Mouse (Mus musculus) liver, embryonic 11.5 days (tissue): ENCODE measurements at regions not wholly inside any gene's neighbourhood (a gene's known extent, or its start where the extent isn't known, plus 50 kb on each side); places are given as distances from the start of the nearest gene placed in this dataset.

Experiments used
- ATAC-seq: fragments of 200-750 bp; cut with Nextera tagmentation; replicated peaks from 2 replicates; pipeline ENCODE4 v1.8.0; 2017; ENCODE audit warnings: moderate number of reproducible peaks, mild to moderate bottlenecking, moderate TSS enrichment, moderate library complexity; ENCODE audit not compliant: low FRiP score
- DNase-seq: peaks from one replicate; pipeline ENCODE4 v3.0.0-alpha.2; 2017; ENCODE audit warnings: low spot score
- H3K27ac ChIP-seq: fragments of 300-500 bp; sonication (generic); 2 replicates; pipeline ENCODE4 v1.5.1; 2014; ENCODE audit warnings: mild to moderate bottlenecking, low read depth, low read length, control low read depth
- H3K27me3 ChIP-seq: fragments of 300-500 bp; sonication (generic); replicated peaks from 2 replicates; pipeline ENCODE4 v1.6.1; 2014; ENCODE audit warnings: low read length, mixed read lengths; ENCODE audit not compliant: control insufficient read depth, insufficient read depth
- H3K36me3 ChIP-seq: fragments of 300-500 bp; sonication (generic); 2 replicates; pipeline ENCODE4 v1.6.1; 2014; ENCODE audit warnings: mild to moderate bottlenecking, low read length, moderate library complexity, mixed read lengths; ENCODE audit not compliant: control insufficient read depth, insufficient read depth
- H3K4me1 ChIP-seq: fragments of 300-500 bp; sonication (generic); replicated peaks from 2 replicates; pipeline ENCODE4 v1.6.1; 2014; ENCODE audit warnings: low read length, mixed read lengths; ENCODE audit not compliant: control insufficient read depth, insufficient read depth
- H3K4me2 ChIP-seq: fragments of 300-500 bp; sonication (generic); 2 replicates; pipeline ENCODE4 v1.6.1; 2014; ENCODE audit warnings: mild to moderate bottlenecking, control low read depth, moderate library complexity
- H3K4me3 ChIP-seq: fragments of 300-500 bp; sonication (generic); 2 replicates; pipeline ENCODE4 v1.5.1; 2014; ENCODE audit warnings: low read depth, low read length, control low read depth
- H3K9ac ChIP-seq: fragments of 300-500 bp; sonication (generic); 2 replicates; pipeline ENCODE4 v1.6.1; 2014; ENCODE audit warnings: low read depth, low read length, control low read depth
- H3K9me3 ChIP-seq: fragments of 300-500 bp; sonication (generic); 2 replicates; pipeline ENCODE4 v1.6.1; 2016; ENCODE audit warnings: low read length, inconsistent platforms, mixed read lengths; ENCODE audit not compliant: control insufficient read depth
- WGBS: fragments of 180-500 bp; shearing (Covaris S2); extraction: QIAGEN DNeasy Blood & Tissue Kit; methylation state at CpG from one replicate; pipeline ENCODE4 v1.1.7; 2014; 5-methylcytosine and 5-hydroxymethylcytosine counted together

DNA sequence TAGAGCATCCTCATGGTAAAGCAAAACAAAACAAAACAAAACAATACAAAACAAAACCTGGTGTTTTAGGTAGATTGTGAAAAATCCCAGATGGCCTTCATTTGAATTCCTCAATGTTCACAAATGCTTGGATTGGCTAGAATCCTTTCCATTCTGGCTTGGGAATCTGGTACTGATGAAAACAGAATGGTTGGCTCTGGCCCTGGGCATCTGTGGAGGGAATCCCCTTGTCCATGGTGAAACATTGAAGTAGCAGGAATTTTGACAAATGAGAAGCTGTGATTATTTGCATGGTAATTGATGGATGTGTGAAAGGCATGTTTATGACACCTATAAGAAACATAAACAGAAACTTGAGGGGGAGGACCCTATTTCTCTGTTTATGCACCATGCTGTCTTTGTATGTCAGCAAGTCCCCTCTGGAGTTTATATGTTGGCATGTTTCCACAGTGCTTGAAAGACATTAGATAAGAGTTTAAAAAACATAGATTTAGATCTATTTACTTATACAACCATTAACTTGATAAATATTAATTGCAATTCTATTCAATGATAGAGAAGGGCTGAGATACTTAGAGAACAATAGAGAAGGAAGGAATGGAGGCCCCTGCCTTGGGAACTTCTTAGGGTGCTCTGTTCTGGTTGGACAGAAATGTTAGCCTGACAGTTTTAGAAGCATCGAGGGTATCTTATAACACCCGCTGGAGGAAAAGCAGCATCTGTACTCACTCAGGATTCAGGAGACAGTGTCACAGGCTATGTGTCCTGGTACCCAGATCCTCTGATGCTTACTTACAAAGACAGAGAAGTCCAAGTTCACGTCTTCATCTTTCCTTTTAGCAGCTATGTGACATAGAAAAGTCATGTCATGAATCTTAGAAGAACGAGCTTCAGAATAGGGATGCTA lies 343.3 kb downstream of the Insc start:
- DNase-seq (no peak), ATAC-seq (no peak)
- Histone ChIP-seq H3K36me3 (no peaks in the 10 kb centered on the region), H3K4me3 (no peak overlapping the region), H3K27ac (no peak overlapping the region), H3K4me2 (no peak overlapping the region), H3K9ac (no peak overlapping the region), H3K9me3 (no peaks in the 10 kb centered on the region), H3K4me1 (no peaks in the 10 kb centered on the region), H3K27me3 (no peaks in the 10 kb centered on the region)
- 80% methylated on average over 4 of the region's 4 CpGs for WGBS

DNA sequence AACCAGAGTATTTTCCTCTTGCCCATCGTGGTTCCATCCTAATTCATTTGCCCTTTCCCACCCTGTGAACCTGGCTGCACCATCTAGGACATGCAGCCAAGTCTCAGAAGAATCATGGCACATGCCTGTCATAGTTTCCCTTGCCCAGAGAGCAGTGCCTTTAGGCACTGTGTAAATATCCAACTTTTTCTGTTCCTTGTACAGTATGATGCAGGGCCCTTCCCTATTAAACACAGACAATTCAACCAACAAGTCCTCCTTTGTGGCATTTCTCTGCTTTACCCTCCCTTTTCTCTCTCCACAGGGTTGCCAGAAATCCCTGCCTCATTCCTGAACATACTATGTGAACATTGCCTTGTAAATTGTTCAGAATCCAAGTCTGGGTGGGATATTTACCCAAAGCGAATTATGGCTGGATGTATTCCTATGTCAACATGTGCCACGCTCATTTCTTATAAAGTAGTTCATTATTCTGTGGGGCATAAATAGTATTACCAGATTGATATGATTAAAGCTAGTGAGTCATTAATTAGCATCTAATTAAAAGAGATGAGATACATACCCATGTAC lies 349.1 kb downstream of the Insc start:
- 74% methylated on average over 3 of the region's 3 CpGs for WGBS
- Histone ChIP-seq H3K9me3 (no peaks in the 10 kb centered on the region), H3K9ac (no peak overlapping the region), H3K36me3 (no peaks in the 10 kb centered on the region), H3K4me2 (no peak overlapping the region), H3K4me1 (no peaks in the 10 kb centered on the region), H3K27ac (no peak overlapping the region), H3K27me3 (no peaks in the 10 kb centered on the region), H3K4me3 (no peak overlapping the region)
- no peak for ATAC-seq
- no peak for DNase-seq

GRCm38 (mm10) chr7:115106041-115106440 lies 362.5 kb downstream of the Insc start:
- no peaks in the 10 kb centered on the region for H3K36me3 ChIP-seq
- WGBS, result 58% methylated on average over 2 of the region's 2 CpGs
- no peak overlapping the region for H3K9ac ChIP-seq
- no peaks in the 10 kb centered on the region for H3K9me3 ChIP-seq
- no peak overlapping the region for H3K4me3 ChIP-seq
- DNase-seq (no peak), ATAC-seq (no peak)
- no peak overlapping the region for H3K4me2 ChIP-seq
- no peak overlapping the region for H3K27ac ChIP-seq
- no peaks in the 10 kb centered on the region for H3K27me3 ChIP-seq
- no peaks in the 10 kb centered on the region for H3K4me1 ChIP-seq

DNA sequence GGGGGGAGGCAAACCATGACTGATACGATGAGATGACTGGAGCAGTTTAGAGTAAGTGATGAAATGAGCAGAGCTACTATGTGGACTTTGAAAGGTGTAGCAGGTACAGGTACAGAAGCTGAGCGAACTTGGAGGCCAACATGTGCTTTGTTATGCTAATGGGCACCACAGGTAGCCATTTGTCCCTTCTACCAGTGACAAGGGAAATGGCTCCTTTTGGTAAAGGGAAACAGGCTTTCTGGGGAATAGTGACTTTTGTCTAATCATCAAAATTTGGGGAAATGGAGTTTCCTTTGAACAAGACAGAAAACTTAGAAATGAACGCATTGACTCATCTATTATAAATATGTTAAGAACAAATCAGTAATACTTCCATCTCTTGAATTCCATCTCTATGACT lies 368.8 kb downstream of the Insc start:
- no peak overlapping the region for H3K4me3 ChIP-seq
- no peak overlapping the region for H3K4me2 ChIP-seq
- 53% methylated on average over 3 of the region's 3 CpGs for WGBS
- DNase-seq, result no peak
- H3K36me3 ChIP-seq, result no peaks in the 10 kb centered on the region
- no peaks in the 10 kb centered on the region for H3K27me3 ChIP-seq
- H3K4me1 ChIP-seq, result no peaks in the 10 kb centered on the region
- no peak overlapping the region for H3K27ac ChIP-seq
- no peak for ATAC-seq
- H3K9me3 ChIP-seq, result no peaks in the 10 kb centered on the region
- no peak overlapping the region for H3K9ac ChIP-seq

GRCm38 (mm10) chr7:115123283-115123682 lies 379.8 kb downstream of the Insc start:
- H3K4me3 ChIP-seq, result no peak overlapping the region
- ATAC-seq (no peak), DNase-seq (no peak)
- no peak overlapping the region for H3K9ac ChIP-seq
- 42% methylated on average over 2 of the region's 2 CpGs for WGBS
- no peaks in the 10 kb centered on the region for H3K27me3 ChIP-seq
- no peak overlapping the region for H3K27ac ChIP-seq
- no peak overlapping the region for H3K4me2 ChIP-seq
- H3K36me3 ChIP-seq, result no peaks in the 10 kb centered on the region
- H3K4me1 ChIP-seq, result no peaks in the 10 kb centered on the region
- no peaks in the 10 kb centered on the region for H3K9me3 ChIP-seq

GRCm38 (mm10) chr7:115129001-115129400 lies 385.5 kb downstream of the Insc start:
- H3K36me3 ChIP-seq, result no peaks in the 10 kb centered on the region
- no peak overlapping the region for H3K4me2 ChIP-seq
- H3K4me3 ChIP-seq, result no peak overlapping the region
- DNase-seq, result no peak
- H3K4me1 ChIP-seq, result no peaks in the 10 kb centered on the region
- no peak overlapping the region for H3K27ac ChIP-seq
- H3K27me3 ChIP-seq, result no peaks in the 10 kb centered on the region
- no peak for ATAC-seq
- no peak overlapping the region for H3K9ac ChIP-seq
- WGBS, result 51% methylated on average over 3 of the region's 3 CpGs
- H3K9me3 ChIP-seq, result no peaks in the 10 kb centered on the region

DNA sequence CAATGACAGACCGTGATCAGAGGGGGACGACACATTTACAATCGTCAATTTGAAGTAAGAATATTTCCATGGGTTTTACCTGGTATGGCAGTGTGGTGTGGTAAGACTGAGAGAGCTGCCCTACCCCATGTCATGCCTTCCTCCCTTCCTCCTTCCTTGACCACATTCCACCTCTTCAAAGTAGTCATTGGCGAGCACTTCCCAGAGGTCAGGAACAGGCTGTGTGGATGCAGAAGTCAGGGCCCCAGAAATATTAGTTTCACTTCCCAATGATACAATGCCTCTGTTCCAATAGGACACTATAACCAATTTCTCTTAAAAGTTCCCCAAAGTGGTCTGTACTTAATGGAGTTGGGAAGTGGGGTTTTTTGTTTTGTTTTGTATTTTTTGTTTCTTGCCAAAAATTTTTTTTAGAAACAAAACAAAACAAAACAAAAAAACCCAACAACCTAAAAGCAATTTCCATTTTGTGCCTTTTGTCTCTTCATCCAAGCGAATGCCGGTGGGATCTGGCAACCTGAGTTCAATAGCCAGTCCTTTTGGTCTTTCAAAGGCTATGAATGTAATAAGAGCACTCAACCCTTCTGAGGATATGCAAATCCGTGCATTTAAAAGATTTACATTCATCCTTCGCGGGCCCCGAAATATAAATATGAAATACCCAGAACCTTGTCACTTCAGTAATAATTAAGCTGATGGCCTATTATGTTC lies 387.9 kb downstream of the Insc start:
- no peak overlapping the region for H3K27ac ChIP-seq
- H3K4me2 ChIP-seq, result no peak overlapping the region
- H3K9ac ChIP-seq, result no peak overlapping the region
- H3K27me3 ChIP-seq, result no peaks in the 10 kb centered on the region
- DNase-seq (no peak), ATAC-seq (no peak)
- H3K36me3 ChIP-seq, result no peaks in the 10 kb centered on the region
- WGBS, result 85% methylated on average over 10 of the region's 10 CpGs
- no peaks in the 10 kb centered on the region for H3K4me1 ChIP-seq
- no peaks in the 10 kb centered on the region for H3K9me3 ChIP-seq
- H3K4me3 ChIP-seq, result no peak overlapping the region

DNA sequence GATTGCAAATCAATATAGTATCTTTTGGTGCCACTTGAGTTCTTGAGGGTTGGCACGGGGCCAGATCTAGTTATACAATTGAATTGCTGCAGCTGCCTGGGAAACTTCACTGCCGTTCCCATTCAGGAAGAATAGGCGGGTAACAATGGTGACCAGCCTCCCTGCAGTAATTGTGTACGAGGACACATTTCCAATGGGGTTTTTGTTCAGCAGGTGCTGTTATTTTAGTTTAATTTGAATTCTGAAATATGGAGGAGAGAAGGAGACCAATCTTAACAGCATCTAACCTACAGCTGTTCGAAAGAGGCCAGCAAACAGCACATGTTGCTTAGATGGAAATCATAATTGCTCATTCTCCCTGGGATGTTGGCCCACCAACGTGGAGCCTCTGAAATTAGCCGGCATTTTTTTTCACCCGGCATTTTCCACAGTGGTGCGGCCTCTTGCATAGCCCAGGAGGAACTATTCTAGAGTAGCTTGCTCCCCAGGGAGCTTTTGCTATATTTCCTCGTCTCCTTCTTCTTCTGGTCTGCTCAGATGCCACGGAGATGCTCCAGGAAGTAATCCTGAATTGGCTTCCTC lies 388.6 kb downstream of the Insc start:
- Histone ChIP-seq H3K4me1 (no peaks in the 10 kb centered on the region), H3K9ac (no peak overlapping the region), H3K4me3 (no peak overlapping the region), H3K27me3 (no peaks in the 10 kb centered on the region), H3K4me2 (no peak overlapping the region), H3K27ac (no peak overlapping the region), H3K36me3 (no peaks in the 10 kb centered on the region), H3K9me3 (no peaks in the 10 kb centered on the region)
- 66% methylated on average over 11 of the region's 11 CpGs for WGBS
- no peak for ATAC-seq
- DNase-seq, result no peak
